8 mouse cellular contexts compared by ENCODE assay signal in genomic region chr17:87351241-87352105, GRCm38 (mm10).
DNase-seq lines count a peak whose midpoint lies in the region; ATAC-seq and TF ChIP-seq lines count a peak whose summit lies in the region.

No protein-coding gene starts in this region.

- H3K9me3 ChIP-seq in heart, embryonic 13.5 days = no peaks in the 10 kb centered on the region
- H3K9me3 ChIP-seq in kidney, embryonic 14.5 days (ENCODE audit: control insufficient read depth, low read length) = no peaks in the 10 kb centered on the region

- DNase-seq in Patski (ENCODE audit: low read depth, low spot score) = peak; percentile 49
- peak; percentile 73 to 80 for DNase-seq in cerebellum, postnatal 14 days
- no peak for DNase-seq in natural killer cell, adult 2 months (ENCODE audit: low spot score in 2 of 2)
- DNase-seq in testis, postnatal 14 days (ENCODE audit: low spot score) = no peak
- DNase-seq in right cerebral cortex, postnatal 10 days (ENCODE audit: low spot score in 2 of 2) = no peak

- H3K4me2 ChIP-seq in heart, embryonic 13.5 days = peak overlapping the region; percentile 55
- H3K4me2 ChIP-seq in kidney, embryonic 14.5 days (replicated peaks; ENCODE audit: low read depth, low read length) = no peak overlapping the region; the same call in 1 of the 2 replicates

- peak overlapping the region; percentile 85 for H3K27ac ChIP-seq in heart, embryonic 13.5 days (replicated peaks)
- peak overlapping the region; percentile 57 for H3K27ac ChIP-seq in kidney, embryonic 14.5 days (ENCODE audit: low read depth, low read length)
- 0 out of 2 replicates have a peak overlapping the region, but pooled peaks have one; percentile 12 for H3K27ac ChIP-seq in olfactory bulb, adult 2 months (ENCODE audit: insufficient read depth, low read depth, low read length)

- no peaks in the 10 kb centered on the region for H3K36me3 ChIP-seq in heart, embryonic 13.5 days
- no peaks in the 10 kb centered on the region for H3K36me3 ChIP-seq in kidney, embryonic 14.5 days (ENCODE audit: control insufficient read depth, insufficient read depth, low read length)

- peak; percentile 22 for ATAC-seq in Patski
- no peak for ATAC-seq in heart, embryonic 13.5 days (ENCODE audit: extremely low read depth, insufficient number of reproducible peaks, low FRiP score, low TSS enrichment)
- ATAC-seq in kidney, embryonic 14.5 days (ENCODE audit: low FRiP score, low TSS enrichment) = 0 out of 2 replicates have a peak, but pooled peaks have one; percentile 7

- peak overlapping the region; percentile 63 for H3K9ac ChIP-seq in heart, embryonic 13.5 days
- H3K9ac ChIP-seq in kidney, embryonic 14.5 days (ENCODE audit: low read depth, low read length) = no peak overlapping the region

- peaks cover 50% of the 10 kb centered on the region for H3K4me1 ChIP-seq in heart, embryonic 13.5 days
- peaks cover 45% of the 10 kb centered on the region for H3K4me1 ChIP-seq in kidney, embryonic 14.5 days (ENCODE audit: control insufficient read depth, insufficient read depth, low read length)
- peaks cover 45% of the 10 kb centered on the region for H3K4me1 ChIP-seq in olfactory bulb, adult 2 months (ENCODE audit: control insufficient read depth, insufficient read depth, low read length)

- POLR2A ChIA-PET in Patski (lab: Charles Lee) = interaction anchor here (0.9 to 1.2 kb wide), 2 partner anchors 37 to 92 kb away, joined by 3 to 4 read pairs; no protein-coding TSS in a partner anchor

- TF ChIP-seq CTCF in Patski (IDR thresholded peaks at IDR 0.05) = no peak
- no peak for TF ChIP-seq CTCF in olfactory bulb, adult 2 months (IDR thresholded peaks at IDR 0.05; ENCODE audit: insufficient read depth, low read depth, low read length)

- WGBS in heart, embryonic 13.5 days = 14% methylated on average over 20 of the region's 20 CpGs
- 15% methylated on average over 20 of the region's 20 CpGs for WGBS in kidney, embryonic 14.5 days
- 41% methylated on average over 20 of the region's 20 CpGs for WGBS in olfactory bulb, adult 2 months

- CTCF ChIA-PET in Patski (lab: Charles Lee) = interaction anchor here (1.2 to 1.6 kb wide), 2 partner anchors 19 to 36 kb away, joined by 3 to 4 read pairs; no protein-coding TSS in a partner anchor

- in situ Hi-C loops in Patski (cut with MboI; ENCODE audit: low pct_unique_long_range_greater_than_20kb) = no loop called here

- no peaks in the 10 kb centered on the region for H3K27me3 ChIP-seq in Patski
- no peaks in the 10 kb centered on the region for H3K27me3 ChIP-seq in heart, embryonic 13.5 days (replicated peaks)
- no peaks in the 10 kb centered on the region for H3K27me3 ChIP-seq in kidney, embryonic 14.5 days (ENCODE audit: control insufficient read depth, insufficient read depth, low read length)

- no peak for TF ChIP-seq POLR2A in olfactory bulb, adult 2 months (IDR thresholded peaks at IDR 0.05; ENCODE audit: insufficient read depth, low read depth, low read length)

- no peak overlapping the region for H3K4me3 ChIP-seq in heart, embryonic 13.5 days
- no peak overlapping the region for H3K4me3 ChIP-seq in kidney, embryonic 14.5 days (ENCODE audit: low read length)
- no peak overlapping the region for H3K4me3 ChIP-seq in olfactory bulb, adult 2 months (ENCODE audit: insufficient read depth, low read depth, low read length)

Comparison
In these comparisons a context has a peak if more than half of its experiments do, and no peak if none do; other contexts are left out.
1. DNase-seq: peak in Patski (single experiment) and cerebellum, postnatal 14 days (2 of 2); none in natural killer cell, adult 2 months (0 of 2), testis, postnatal 14 days (single experiment) and right cerebral cortex, postnatal 10 days (0 of 2).
2. H3K27ac ChIP-seq: peak in every context shown above with its lines; median percentile 85 in heart, embryonic 13.5 days; 57 in kidney, embryonic 14.5 days; 12 in olfactory bulb, adult 2 months.